Mouse (Mus musculus): ENCODE measurements at regions not wholly inside any gene's neighbourhood (a gene's known extent, or its start where the extent isn't known, plus 50 kb on each side); places are given as distances from the start of the nearest gene placed in this dataset.

DNA sequence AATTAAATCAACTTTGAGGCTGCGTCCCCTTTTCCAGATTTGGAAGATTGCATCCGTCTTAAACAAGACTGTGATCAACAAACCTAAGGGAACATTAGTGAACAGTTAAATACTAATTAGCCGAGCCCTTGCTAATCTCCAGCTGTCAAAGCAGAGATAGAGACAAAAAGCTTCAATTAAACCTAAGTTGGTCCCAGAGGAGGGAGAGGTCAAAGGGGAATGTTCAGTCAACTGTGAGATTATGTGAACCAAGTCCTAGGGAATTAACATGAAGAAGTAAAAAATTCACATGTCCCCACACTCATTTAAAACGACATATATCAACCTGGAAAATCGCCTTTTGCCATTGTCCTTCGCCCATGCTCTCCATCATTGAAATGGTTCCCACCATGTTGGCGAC, 59.7 kb upstream of the Tbx20 start:
- DNase-seq (ENCODE audit: low read depth, low spot score), result no peak

DNA sequence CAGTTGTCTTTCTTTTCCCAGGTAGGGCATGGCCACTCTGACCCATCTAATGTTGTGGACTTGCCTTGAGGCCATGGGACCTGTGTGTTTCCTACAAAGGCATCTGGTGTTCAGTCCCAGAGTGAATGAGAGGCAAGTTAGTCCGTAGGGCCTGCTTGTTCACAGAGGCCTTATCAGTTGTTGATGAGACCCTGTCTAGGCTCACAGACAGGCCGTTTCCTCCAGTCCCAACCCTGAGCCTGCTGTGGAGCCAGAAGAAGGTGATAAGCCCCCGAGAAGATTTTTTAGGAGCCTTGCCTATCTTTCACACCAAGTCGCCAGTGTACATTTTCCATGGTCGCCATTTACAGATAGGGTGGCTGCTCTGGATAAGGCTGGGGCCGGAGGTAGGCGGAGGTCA, 74.1 kb upstream of the Tbx20 start:
- DNase-seq (ENCODE audit: low read depth, low spot score), result no peak

DNA sequence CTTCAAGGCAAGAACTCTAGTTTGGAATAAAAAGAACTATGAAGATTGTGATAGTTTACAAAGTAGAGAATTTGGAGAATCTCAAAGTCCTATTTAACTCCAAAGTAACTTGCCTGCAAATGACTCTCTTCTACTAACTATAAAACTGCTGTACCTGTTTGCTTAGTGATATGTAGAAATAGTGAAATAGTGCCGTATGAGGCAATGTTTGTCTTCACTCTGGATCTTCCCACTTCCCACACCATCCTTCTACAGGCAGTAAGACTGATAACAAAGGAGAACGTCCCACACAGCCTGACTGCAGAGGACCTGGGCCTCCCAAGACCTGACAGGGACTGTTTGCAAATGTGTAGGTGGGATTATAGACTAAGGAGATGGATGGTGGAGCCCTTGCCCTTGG, 85.4 kb upstream of the Tbx20 start:
- DNase-seq (ENCODE audit: low read depth, low spot score), result no peak

DNA sequence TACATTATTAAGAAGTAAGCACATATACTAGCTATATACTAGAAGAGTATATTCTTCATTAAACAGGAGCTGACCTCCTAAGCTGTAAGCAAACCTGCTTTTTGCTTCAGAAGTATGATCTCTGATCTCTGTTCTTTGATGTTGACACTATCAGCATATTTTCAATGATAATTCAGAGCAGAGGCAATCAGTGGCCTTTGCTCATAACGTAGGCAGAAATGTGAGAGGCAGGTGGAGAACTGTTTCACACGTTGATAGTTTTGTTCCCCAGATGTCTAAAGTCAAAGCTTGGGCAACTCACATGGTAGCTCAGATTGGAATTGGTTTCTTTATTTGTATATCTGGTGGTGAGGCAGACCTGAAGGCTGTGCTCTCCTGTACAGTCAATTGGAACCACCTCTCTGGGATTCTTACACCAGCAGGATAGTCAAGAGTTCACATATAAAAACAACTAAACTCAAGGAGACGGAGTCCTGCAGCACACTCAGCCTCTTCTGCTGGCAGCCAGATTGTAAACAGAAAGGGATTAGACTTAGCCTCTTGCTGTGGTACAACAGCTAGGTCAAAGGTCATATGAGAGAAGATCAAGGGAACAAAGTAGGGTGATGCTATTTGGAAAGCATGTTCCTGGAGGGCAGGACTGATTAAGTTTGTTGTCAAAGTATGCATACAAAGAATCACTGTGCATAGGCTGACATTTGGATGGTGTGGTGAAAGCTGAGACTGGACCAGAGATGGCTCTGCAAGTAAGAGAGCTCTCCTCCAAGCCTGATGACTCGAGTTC, 92.5 kb upstream of the Tbx20 start:
- DNase-seq (ENCODE audit: low read depth, low spot score), result no peak

DNA sequence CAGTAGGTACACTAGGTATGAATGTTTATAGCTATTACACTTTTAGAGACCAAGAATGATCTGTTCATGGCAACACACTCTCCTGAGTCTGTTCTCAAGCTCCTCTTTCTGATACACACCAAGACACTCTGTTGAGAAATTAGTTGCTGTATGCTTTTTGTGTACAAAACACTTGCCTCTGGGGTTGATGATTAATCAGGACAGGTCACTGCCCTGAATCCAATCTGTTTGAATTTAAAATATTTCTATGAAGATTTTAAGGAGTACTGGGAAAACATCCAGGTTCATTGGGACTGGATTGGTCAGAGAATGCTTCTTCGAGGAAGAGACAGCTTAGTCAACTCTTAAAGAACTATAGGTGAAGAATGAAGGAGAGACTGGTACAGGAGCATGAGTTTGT, 94.6 kb upstream of the Tbx20 start:
- DNase-seq (ENCODE audit: low read depth, low spot score), result no peak

DNA sequence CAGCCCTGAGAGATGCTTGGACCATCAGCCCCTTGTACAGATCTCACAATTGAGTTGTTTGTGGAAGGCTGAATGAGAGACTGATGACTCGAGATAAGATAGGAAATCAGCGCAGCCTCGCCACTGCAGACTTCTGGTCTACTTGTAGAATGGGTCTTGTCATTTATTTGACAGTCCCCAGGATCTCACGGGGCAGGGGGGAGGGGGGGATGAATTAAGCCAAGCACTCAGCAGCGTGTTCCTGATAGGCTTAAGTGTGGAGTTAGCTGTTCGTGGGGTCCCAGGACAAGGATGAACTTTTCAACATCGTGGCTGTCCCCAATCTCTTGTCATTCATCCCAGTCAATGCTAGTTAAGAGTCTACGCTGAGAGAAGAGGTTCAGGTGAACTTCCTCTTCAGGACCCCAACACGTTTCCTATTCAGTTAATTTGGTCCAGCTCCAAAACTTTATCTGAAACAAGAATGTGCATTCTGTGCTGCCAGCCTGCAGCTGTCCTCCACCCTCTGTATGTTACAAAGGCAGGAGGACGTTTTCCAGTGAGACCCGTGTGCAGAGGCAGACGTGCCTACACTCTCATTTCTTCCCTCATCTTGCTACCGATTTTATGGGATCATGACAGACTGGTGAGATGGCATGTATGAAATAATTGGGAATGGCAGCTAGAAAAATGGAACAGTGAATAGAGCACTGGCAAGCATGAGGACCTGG, 100.5 kb upstream of the Tbx20 start:
- DNase-seq (ENCODE audit: low read depth, low spot score), result no peak

DNA sequence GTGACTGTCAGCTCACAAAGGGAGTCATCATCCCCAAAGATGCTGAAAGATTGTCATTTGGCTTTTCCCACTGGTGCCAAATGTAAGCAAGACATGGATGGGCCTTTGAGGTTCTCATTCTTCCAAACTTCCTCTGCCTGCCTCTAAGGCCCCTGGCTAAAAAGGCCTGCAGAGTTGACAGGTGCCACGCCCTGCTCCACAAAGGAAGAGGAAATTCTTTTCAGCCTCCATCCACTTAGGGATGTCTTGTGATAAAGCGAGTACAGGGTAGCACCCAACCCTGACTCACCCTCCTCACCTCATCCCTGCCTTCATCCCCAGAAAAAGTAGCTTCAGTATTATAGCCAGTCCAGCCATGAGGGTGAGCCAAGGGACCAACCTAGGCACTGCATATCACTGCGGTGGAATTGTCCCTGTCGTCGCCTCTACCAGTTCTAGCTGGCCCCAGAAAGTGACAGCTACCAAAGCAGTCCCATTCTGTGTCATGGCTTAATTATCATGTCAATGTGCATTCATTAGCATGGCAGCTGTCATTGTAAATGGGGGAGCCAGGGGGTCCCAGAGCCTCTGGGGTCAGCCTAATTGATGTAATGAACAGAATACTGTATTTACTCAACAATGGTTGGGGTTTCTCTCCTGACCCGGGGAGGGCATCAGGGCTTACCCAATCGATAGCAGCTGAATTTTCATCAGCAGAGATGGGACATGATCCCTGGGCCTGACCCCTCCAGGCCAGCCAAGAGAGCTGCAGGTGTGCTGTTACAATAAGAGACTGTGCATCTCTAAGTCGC, 104.5 kb upstream of the Tbx20 start:
- DNase-seq (ENCODE audit: low read depth, low spot score), result no peak

DNA sequence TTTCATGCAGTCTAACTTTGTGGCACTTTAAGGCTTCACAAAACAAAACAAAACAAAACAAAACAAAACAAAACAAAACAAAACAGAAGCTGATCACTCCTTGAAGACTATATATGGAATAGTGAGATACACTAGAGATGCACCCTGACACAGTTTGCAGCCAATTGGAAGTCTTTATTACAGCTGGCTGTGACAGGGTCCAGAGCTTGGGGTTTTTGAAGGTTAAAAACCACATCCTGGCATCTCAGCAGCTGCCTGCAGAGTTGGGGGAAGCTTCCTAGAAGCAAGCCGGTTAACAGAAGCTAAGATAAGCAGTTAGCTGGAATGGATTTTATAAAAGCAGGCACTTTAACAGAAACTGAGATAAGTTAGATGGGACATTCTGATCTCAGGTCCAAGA, 105.6 kb upstream of the Tbx20 start:
- DNase-seq (ENCODE audit: low read depth, low spot score), result no peak

DNA sequence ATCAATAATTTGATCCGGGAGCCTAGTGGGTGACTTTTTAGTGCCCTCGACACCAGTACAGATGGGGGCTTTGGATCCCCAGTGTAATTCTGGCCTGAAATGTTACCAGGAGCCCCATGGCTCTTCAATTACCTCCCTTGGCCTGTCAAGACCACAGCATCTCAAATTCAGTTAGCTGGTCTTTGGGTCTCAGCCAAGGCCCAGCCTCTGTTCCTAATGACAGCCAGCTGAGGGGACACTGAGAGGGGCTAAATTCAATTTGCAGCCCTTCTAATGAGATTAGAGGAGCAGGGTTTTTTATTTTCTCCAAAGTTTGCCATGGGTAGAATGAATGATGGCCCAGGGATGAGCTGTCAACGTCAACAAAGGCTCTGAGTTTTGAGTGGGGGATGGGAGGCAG, 109.9 kb upstream of the Tbx20 start:
- no peak for DNase-seq (ENCODE audit: low read depth, low spot score)

DNA sequence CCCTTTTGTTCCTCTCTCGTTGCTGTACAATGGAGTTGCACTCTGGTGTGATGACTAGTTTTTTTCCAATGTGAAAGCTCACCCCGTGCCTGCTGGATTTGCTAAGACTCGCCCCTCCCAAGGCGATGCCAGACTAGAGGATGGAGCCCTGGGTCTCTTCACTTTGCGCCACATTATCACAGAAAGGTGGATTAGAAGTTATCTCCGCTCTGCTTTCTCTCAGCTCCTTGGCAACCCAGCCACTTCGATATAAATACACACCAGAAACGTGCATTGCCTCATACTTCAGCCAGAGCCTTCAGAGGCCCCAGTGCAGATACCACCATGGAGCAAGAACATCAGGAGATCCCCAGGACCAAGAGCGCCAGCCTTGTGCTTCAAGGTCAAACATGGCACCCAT, 114.2 kb upstream of the Tbx20 start:
- no peak for DNase-seq (ENCODE audit: low read depth, low spot score)

DNA sequence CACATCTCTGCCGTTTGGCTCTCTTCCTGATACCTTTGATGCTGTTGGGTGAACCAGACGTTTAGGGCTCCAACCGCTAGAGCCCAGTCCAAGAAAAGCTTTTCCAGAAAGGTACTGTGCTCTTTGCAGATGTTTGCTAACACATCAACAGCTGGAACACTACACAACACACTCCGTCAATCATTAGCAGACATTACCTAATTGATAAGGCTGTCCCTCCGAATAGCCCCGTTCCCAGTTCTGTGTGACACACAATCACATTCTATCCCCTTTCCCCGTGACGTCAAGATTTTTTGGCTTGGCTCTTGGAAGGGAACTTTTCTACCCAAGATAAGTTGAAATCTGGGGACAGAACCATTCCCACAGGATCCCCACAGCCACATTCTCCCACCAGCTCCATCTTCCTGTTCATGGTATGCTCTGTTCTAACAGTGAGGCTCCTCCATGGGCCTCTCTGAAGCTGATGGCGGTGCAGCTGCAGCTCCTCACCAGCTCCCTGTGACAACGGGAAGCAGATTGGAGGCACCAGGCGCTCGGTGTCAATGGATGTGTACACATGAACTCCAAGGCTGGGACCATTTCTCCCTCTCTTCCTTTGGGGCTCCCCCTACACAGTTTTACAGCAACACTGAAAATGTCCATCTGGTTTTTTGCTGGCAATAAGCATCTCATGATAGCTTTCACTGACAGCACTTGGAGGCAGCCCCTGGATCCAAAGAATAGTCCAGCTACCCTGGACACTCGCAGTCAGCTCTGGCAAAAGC, 122.6 kb upstream of the Tbx20 start:
- no peak for DNase-seq (ENCODE audit: low read depth, low spot score)

DNA sequence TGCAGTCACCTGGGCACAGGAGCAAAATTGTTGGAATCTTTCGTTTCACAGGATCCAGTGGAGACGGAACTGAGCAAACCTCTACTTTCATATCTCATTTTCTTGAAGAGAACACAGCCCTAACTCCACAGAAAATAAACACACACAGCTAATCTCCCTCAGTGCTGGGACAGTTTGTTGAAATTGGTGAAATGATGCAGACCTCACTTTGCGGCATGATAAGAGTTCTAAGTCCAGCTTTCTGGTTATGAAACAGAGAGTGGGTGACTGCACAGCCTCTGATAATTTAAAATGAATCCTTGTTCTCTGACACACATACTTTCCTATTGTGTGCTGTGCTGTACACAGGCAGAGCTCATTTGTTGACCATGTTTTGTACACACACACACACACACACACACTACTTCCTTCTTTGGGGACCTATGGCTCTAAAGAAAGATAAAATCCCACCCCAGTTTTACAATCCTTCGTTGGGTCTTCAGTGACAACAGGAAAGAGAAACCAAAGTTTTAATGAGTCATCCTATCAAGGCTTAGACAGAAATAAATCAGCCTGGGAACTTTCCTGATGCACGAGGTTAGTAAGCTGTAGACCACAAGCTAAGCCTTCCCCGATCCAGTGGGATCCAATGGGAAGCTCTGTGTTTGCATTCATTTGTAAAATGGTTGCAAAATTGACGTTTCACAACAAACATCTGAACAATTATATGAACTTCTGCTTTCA, 125.3 kb upstream of the Tbx20 start:
- no peak for DNase-seq (ENCODE audit: low read depth, low spot score)

DNA sequence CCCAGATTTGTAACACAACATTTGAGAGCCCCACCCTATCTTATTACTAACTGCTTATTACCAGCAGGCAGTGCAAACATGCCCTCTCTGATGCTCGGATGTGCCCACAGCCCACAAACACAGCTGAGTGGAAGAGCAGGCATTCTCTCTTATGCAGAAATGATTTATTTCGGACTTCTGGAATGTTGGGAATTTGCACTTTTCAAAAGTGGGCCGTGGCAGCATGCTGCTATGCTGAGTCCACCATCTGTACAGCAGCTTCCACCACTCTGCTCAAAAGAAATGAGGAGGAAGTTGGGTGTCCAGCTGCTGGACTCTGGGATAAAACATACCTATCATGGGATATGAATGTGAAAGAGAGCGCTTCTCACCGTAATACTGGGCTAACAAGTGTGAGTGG, 129.6 kb upstream of the Tbx20 start:
- no peak for DNase-seq (ENCODE audit: low read depth, low spot score)

DNA sequence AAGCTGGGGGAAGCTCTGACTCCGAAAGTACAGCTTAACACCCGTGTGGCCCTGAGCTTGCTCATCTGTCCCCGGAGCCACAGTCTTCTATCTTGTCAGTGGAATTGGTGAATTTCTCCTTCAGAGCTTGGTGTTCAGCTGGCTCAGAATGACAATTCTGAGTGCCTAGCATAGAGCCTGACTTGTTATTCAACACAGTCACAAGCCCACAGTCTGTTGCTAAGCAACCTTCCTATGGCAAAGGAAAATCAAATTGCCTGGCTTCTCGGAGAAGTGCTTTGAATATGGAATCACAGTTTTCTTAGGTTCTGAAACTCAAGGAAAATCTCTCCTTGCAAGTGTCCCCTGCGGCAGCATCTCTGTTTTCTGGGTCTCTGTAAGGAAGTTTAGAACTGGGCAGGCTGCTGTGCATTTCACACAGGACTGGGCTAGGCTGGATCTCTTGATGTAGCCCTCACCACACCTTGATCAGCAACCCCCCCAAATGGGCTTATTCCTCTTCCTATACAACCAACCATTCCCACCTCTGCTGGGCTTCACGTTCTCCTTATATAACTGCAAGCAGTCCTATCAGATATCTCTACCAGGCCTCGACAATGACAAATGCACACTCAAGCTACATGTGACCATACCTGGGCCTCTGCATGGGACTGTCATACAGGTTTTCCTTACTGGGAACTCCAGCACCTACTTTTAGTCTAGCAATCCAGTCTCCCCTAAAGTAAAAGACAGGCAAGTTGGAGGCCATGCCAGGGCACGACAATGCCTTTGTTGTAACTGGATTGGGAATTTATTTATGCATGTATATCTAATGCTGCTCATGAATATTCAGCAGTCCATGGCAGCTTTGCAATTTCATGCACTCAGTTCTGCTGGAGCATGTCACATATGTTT, 135.2 kb upstream of the Tbx20 start:
- no peak for DNase-seq (ENCODE audit: low read depth, low spot score)

DNA sequence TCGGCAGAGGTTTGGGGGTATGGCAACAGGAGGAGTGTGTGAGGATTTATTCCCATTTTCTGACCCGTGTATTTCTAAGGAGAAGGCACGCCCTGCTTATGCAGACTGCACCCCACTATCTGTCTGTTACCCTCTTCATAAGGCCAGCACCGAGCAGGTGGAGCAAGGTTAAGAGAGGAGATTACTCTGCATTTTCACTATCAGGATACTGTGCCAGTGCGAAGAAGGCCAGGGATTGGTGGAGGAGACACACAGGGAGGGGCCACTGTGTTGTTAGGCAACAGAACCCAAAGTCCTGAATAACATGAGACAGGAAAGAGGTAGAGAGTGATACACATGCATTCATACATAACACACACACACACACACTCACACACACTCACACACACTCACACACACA, 136.6 kb upstream of the Tbx20 start:
- no peak for DNase-seq (ENCODE audit: low read depth, low spot score)

DNA sequence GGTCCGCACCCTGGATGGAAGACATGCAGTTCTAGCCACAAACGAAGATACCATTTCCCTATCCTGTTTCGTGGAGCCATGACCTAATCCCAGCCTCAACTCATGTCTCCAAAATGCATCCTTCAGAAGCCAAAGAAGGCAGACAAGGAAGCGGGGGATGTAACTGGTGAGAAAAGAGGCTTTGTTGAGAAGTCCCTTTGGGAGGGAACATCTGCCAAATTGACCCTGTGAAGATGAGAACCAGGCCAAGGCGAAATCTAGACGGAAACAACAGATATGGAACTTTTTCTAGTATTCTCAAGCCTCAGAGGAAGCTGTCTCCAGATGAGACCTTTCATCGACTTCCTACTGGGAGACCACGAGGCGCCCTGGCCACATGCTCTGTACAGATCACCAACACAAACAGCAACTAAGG, 145.9 kb upstream of the Tbx20 start:
- DNase-seq (ENCODE audit: low read depth, low spot score), result no peak

DNA sequence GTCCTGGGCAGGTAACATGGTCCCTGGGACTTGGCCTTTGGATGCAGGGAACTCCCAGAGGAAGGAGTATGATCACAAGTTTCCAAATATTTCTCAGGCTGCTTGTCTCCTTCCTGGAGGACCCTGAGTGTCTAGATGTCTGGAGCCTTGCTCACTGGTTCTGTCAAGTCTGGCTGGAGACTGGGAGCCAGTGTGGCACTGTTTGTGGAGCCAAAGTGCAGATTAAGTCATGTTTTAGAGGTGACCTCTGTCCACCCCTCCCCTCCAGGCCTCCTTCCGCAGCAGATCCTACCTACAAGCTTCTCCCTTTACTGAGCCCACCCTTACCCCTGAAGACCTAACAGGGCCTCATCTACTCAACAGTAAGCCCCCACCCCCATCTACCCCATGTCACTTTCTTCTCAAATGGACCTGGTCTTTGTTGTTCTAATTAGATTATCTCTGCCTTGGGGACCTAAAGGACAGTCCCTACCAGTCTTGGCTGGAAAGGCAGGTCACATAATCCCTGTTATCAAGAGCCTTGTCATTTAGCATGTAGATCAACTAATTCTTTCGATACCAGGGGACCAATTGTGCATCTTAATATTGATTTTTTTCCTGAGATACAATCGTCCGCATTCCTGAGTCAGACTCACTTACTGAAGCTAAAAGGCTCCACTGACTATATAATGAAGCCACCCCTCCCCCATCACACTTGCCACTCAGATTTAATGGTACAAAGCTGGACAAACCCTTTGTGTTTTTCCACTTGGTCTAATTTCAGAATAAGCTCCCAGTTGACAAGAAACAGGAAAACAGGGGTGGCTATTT, 148.2 kb upstream of the Tbx20 start:
- no peak for DNase-seq (ENCODE audit: low read depth, low spot score)

DNA sequence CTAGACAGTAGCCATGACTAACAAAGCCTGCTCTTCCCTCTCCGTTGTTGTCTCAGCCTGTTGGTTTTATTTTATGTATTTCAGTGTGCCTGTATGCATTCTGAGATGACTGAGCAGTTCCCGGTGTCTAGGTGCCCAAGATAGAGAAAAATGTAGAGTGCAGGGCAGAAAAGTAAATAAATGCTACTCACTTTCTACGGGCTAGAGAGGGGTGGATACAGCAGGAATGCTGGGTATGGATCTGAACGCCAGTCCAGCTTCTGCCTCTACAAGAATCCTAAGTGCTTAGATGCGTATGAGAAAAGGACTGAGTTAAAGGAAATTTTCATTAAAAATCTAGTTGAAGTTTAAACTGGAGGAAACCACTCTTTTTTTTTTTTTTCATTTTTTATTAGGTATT, 149.4 kb upstream of the Tbx20 start:
- no peak for DNase-seq (ENCODE audit: low read depth, low spot score)

DNA sequence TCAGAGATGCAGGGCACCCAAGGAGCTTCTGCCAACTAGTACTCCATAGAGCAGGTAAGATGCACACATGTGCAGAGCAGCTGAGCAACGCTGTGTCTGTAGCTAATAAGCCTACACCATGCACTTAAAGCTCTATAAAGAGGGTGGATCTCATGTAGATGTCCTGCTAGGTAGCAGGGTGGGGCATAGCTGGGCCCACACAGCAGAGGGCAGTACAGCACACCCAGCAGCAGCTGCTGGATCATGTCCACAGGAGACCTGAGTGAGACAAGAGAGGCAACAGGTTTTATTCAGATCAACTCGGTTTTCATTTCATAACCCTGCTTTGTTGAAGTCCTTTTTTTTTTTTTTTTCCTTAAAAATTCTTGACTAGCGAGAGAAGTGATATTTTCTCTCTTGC, 151.5 kb upstream of the Gm10181 start:
- DNase-seq (ENCODE audit: low read depth, low spot score), result no peak

Data from retina, postnatal 7 days (tissue).